Mouse (Mus musculus): ENCODE results near the gene Selenon.

DNA sequence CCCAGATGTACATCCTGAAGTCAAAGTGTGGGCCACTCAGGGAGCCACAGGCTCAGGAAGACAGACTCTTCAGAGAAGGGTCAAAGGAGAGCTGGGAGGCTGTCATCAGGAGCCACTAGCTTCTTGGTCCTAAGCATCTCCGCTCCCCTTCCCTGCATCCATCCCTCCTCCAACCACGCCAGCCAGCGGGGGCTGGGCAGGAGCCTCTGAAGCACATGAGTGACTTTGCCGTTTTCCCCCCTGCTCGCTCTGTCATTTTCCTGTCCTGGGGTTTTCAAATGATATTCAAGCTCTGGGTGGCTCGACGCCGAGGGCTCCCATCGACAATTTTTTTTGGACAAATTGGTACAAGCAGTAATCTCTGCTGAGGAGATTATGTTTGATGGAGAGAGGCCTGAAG is 37.8 kb upstream of the Selenon start:
- no peak for TF ChIP-seq CTCF (IDR thresholded peaks at IDR 0.05; ENCODE audit: low read depth, low read length)
- TF ChIP-seq POLR2A (IDR thresholded peaks at IDR 0.05; ENCODE audit: borderline replicate concordance, low read depth, low read length) = no peak
